In genomic region chr15:74225927-74226285, GRCm38 (mm10) we compare ENCODE assay signal across 24 mouse cellular contexts.
DNase-seq lines count a peak whose midpoint lies in the region; ATAC-seq and TF ChIP-seq lines count a peak whose summit lies in the region.
"Had no signal": no experiment of that assay in that cellular context is flagged by ENCODE, and none has a peak within 500 bp of the region (broad histone marks: within the 10 kb centered on the region; RNA-seq: fewer than 3 reads in every experiment).

No protein-coding gene starts in this region.

- H3K4me1 ChIP-seq in hindbrain, embryonic 10.5 days (replicated peaks) = peaks cover 30% of the 10 kb centered on the region
- no peaks in the 10 kb centered on the region for H3K4me1 ChIP-seq in hindbrain, embryonic 14.5 days (replicated peaks; ENCODE audit: control insufficient read depth, insufficient read depth, low read length)
- peaks cover 13% of the 10 kb centered on the region for H3K4me1 ChIP-seq in midbrain, embryonic 11.5 days (ENCODE audit: control insufficient read depth, insufficient read depth, low read length)
- peaks cover 25% of the 10 kb centered on the region for H3K4me1 ChIP-seq in midbrain, embryonic 13.5 days (replicated peaks)

- no peaks in the 10 kb centered on the region for H3K36me3 ChIP-seq in hindbrain, embryonic 10.5 days
- no peaks in the 10 kb centered on the region for H3K36me3 ChIP-seq in hindbrain, embryonic 14.5 days (replicated peaks; ENCODE audit: control insufficient read depth, insufficient read depth)
- no peaks in the 10 kb centered on the region for H3K36me3 ChIP-seq in midbrain, embryonic 11.5 days (ENCODE audit: control insufficient read depth, insufficient read depth, low read length)
- H3K36me3 ChIP-seq in midbrain, embryonic 13.5 days = no peaks in the 10 kb centered on the region
- H3K36me3 ChIP-seq: embryonic facial prominence, embryonic 12.5 days; forebrain, embryonic 12.5 days; G1E had no signal

- peak overlapping the region; percentile 71; the same call in 1 of the 2 replicates for H3K27ac ChIP-seq in hindbrain, embryonic 10.5 days
- no peak overlapping the region for H3K27ac ChIP-seq in hindbrain, embryonic 14.5 days
- H3K27ac ChIP-seq in midbrain, embryonic 11.5 days (ENCODE audit: low read depth, low read length) = no peak overlapping the region
- no peak overlapping the region for H3K27ac ChIP-seq in midbrain, embryonic 13.5 days
- H3K27ac ChIP-seq: embryonic facial prominence, embryonic 12.5 days; forebrain, embryonic 12.5 days had no signal

- ATAC-seq in hindbrain, embryonic 14.5 days (ENCODE audit: low FRiP score) = no peak
- ATAC-seq in midbrain, embryonic 11.5 days (ENCODE audit: low FRiP score) = no peak
- no peak for ATAC-seq in midbrain, embryonic 13.5 days
- ATAC-seq: activated CD4-positive, CD25-positive, alpha-beta regulatory T cell, adult 4 months; forebrain, embryonic 14.5 days; forebrain, postnatal 0 days; Patski had no signal

- DNase-seq in hindbrain, embryonic 10.5 days (ENCODE audit: low spot score) = no peak
- no peak for DNase-seq in hindbrain, embryonic 14.5 days (ENCODE audit: low spot score)
- peak; percentile 75 for DNase-seq in midbrain, embryonic 11.5 days (ENCODE audit: low spot score, missing footprints)
- peak; percentile 23 for DNase-seq in brain, embryonic 14.5 days (ENCODE audit: low read depth)
- DNase-seq in kidney, postnatal 14 days = no peak
- DNase-seq in layer of hippocampus, adult 9-11 months = no peak
- DNase-seq: adrenal gland, adult 8-10 months; adrenal gland, postnatal 14 days; adrenal gland, postnatal 36 days; cerebellum, adult 11 months; cerebellum, adult 18-20 months; cerebellum, adult 8-10 months; cerebellum, adult 9-11 months; cerebellum, postnatal 14 days; cerebellum, postnatal 36 days; embryo, embryonic 11 days; forebrain, postnatal 0 days had no signal

- no peak for TF ChIP-seq CTCF in brain, embryonic 14.5 days (IDR thresholded peaks at IDR 0.05; ENCODE audit: borderline replicate concordance, extremely low read depth, insufficient read depth, insufficient read length)

- H3K9me3 ChIP-seq in hindbrain, embryonic 10.5 days = no peaks in the 10 kb centered on the region
- no peaks in the 10 kb centered on the region for H3K9me3 ChIP-seq in hindbrain, embryonic 14.5 days (ENCODE audit: control insufficient read depth, low read length)
- H3K9me3 ChIP-seq in midbrain, embryonic 11.5 days (ENCODE audit: control insufficient read depth, low read length) = no peaks in the 10 kb centered on the region
- H3K9me3 ChIP-seq in midbrain, embryonic 13.5 days = no peaks in the 10 kb centered on the region
- H3K9me3 ChIP-seq: embryonic facial prominence, embryonic 12.5 days; forebrain, embryonic 12.5 days had no signal

- WGBS in hindbrain, embryonic 10.5 days = 63% methylated on average over 4 of the region's 4 CpGs
- 45% methylated on average over 4 of the region's 4 CpGs for WGBS in hindbrain, embryonic 14.5 days
- 54% methylated on average over 4 of the region's 4 CpGs for WGBS in midbrain, embryonic 11.5 days
- WGBS in midbrain, embryonic 13.5 days = 53% methylated on average over 4 of the region's 4 CpGs

- H3K9ac ChIP-seq in hindbrain, embryonic 14.5 days = no peak overlapping the region
- H3K9ac ChIP-seq in midbrain, embryonic 11.5 days (ENCODE audit: low read length) = no peak overlapping the region
- no peak overlapping the region for H3K9ac ChIP-seq in midbrain, embryonic 13.5 days (replicated peaks)
- H3K9ac ChIP-seq: embryonic facial prominence, embryonic 12.5 days; forebrain, embryonic 12.5 days; forebrain, postnatal 0 days had no signal

- no peak overlapping the region for H3K4me2 ChIP-seq in hindbrain, embryonic 14.5 days (replicated peaks)
- H3K4me2 ChIP-seq in midbrain, embryonic 11.5 days = no peak overlapping the region
- no peak overlapping the region for H3K4me2 ChIP-seq in midbrain, embryonic 13.5 days (replicated peaks)
- H3K4me2 ChIP-seq: embryonic facial prominence, embryonic 12.5 days; forebrain, embryonic 12.5 days had no signal

- H3K4me3 ChIP-seq in hindbrain, embryonic 10.5 days = no peak overlapping the region
- H3K4me3 ChIP-seq in hindbrain, embryonic 14.5 days (replicated peaks; ENCODE audit: low read length) = no peak overlapping the region
- no peak overlapping the region for H3K4me3 ChIP-seq in midbrain, embryonic 11.5 days (ENCODE audit: low read depth, low read length)
- H3K4me3 ChIP-seq in midbrain, embryonic 13.5 days (replicated peaks) = no peak overlapping the region
- H3K4me3 ChIP-seq: embryonic facial prominence, embryonic 12.5 days; forebrain, embryonic 12.5 days had no signal

- peaks cover 57% of the 10 kb centered on the region for H3K27me3 ChIP-seq in hindbrain, embryonic 10.5 days (ENCODE audit: insufficient read depth, poor library complexity, severe bottlenecking)
- no peaks in the 10 kb centered on the region for H3K27me3 ChIP-seq in hindbrain, embryonic 14.5 days (ENCODE audit: control insufficient read depth, insufficient read depth, low read length)
- H3K27me3 ChIP-seq in midbrain, embryonic 11.5 days (ENCODE audit: control insufficient read depth, insufficient read depth, low read length) = no peaks in the 10 kb centered on the region
- H3K27me3 ChIP-seq in midbrain, embryonic 13.5 days = no peaks in the 10 kb centered on the region; the same call in 1 of the 2 replicates
- H3K27me3 ChIP-seq: embryonic facial prominence, embryonic 12.5 days; Patski had no signal

- no peak for TF ChIP-seq POLR2A in brain, embryonic 14.5 days (IDR thresholded peaks at IDR 0.05; ENCODE audit: borderline replicate concordance, extremely low read depth, insufficient read depth, insufficient read length, poor library complexity, severe bottlenecking)

Comparison
In these comparisons a context has a peak if more than half of its experiments do, and no peak if none do; other contexts are left out.
1. DNase-seq: peak in midbrain, embryonic 11.5 days (single experiment) and brain, embryonic 14.5 days (single experiment); none in hindbrain, embryonic 10.5 days (single experiment), hindbrain, embryonic 14.5 days (single experiment), kidney, postnatal 14 days (single experiment) and layer of hippocampus, adult 9-11 months (single experiment).